Mouse (Mus musculus): Measurements from ENCODE around the gene Adgrl1. TPM values are rescaled to one million over a fixed set of nuclear protein-coding genes. Genes with fewer than 3 reads are reported as not detected.

The Adgrl1 gene
- polyA plus RNA-seq, 1 experiment from 2014 or later, result 16.4 TPM

GRCm38 (mm10) chr8:83876080-83876837, 23.6 kb upstream of the Adgrl1 start:
- peak; percentile 95 for DNase-seq (ENCODE audit: low spot score, missing footprints)
- Histone ChIP-seq H3K4me3 (ENCODE audit: low read depth, low read length) (peak overlapping the region; percentile 70), H3K9ac (ENCODE audit: low read length) (peak overlapping the region; percentile 73), H3K4me2 (peak overlapping the region; percentile 94), H3K9me3 (ENCODE audit: control insufficient read depth, low read length) (no peaks in the 10 kb centered on the region), H3K27ac (ENCODE audit: low read depth, low read length) (peak overlapping the region; percentile 32), H3K4me1 (ENCODE audit: control insufficient read depth, insufficient read depth, low read length) (peaks cover 14% of the 10 kb centered on the region), H3K36me3 (ENCODE audit: control insufficient read depth, insufficient read depth, low read length) (no peaks in the 10 kb centered on the region), H3K27me3 (ENCODE audit: control insufficient read depth, insufficient read depth, low read length) (peaks cover 3% of the 10 kb centered on the region; the same call in 1 of the 2 replicates)
- ATAC-seq (ENCODE audit: low FRiP score), result peak; percentile 22
- under 1% methylated on average over 41 of the region's 41 CpGs for WGBS

- no peaks in the 10 kb centered on the region for H3K9me3 ChIP-seq (ENCODE audit: control insufficient read depth, low read length)
- peak overlapping the region; percentile 94; the same call in 1 of the 2 replicates for H3K4me2 ChIP-seq
- H3K27me3 ChIP-seq (ENCODE audit: control insufficient read depth, insufficient read depth, low read length), result peaks cover 3% of the 10 kb centered on the region; the same call in 1 of the 2 replicates
- H3K4me1 ChIP-seq (ENCODE audit: control insufficient read depth, insufficient read depth, low read length), result peaks cover 14% of the 10 kb centered on the region
- DNase-seq (ENCODE audit: low spot score, missing footprints) (no peak), ATAC-seq (ENCODE audit: low FRiP score) (peak; percentile 16; the same call in 1 of the 2 replicates)
- peak overlapping the region; percentile 73; the same call in 1 of the 2 replicates for H3K9ac ChIP-seq (ENCODE audit: low read length)
- peak overlapping the region; percentile 32 for H3K27ac ChIP-seq (ENCODE audit: low read depth, low read length)
- under 1% methylated on average over 10 of the region's 10 CpGs for WGBS
- peak overlapping the region; percentile 70; the same call in 1 of the 2 replicates for H3K4me3 ChIP-seq (ENCODE audit: low read depth, low read length)
- H3K36me3 ChIP-seq (ENCODE audit: control insufficient read depth, insufficient read depth, low read length), result no peaks in the 10 kb centered on the region
Observed at GRCm38 (mm10) chr8:83876838-83877223, 23.1 kb upstream of the Adgrl1 start.

- 83% methylated on average over 2 of the region's 2 CpGs for WGBS
- DNase-seq (ENCODE audit: low spot score, missing footprints) (no peak), ATAC-seq (ENCODE audit: low FRiP score) (no peak)
- Histone ChIP-seq H3K27ac (ENCODE audit: low read depth, low read length) (no peak overlapping the region), H3K4me2 (no peak overlapping the region), H3K4me1 (ENCODE audit: control insufficient read depth, insufficient read depth, low read length) (no peaks in the 10 kb centered on the region), H3K36me3 (ENCODE audit: control insufficient read depth, insufficient read depth, low read length) (no peaks in the 10 kb centered on the region), H3K9ac (ENCODE audit: low read length) (no peak overlapping the region), H3K9me3 (ENCODE audit: control insufficient read depth, low read length) (no peaks in the 10 kb centered on the region), H3K27me3 (ENCODE audit: control insufficient read depth, insufficient read depth, low read length) (no peaks in the 10 kb centered on the region), H3K4me3 (ENCODE audit: low read depth, low read length) (no peak overlapping the region)
Observed at GRCm38 (mm10) chr8:83888409-83888808, 11.5 kb upstream of the Adgrl1 start.

GRCm38 (mm10) chr8:83892061-83892460, 7.8 kb upstream of the Adgrl1 start:
- DNase-seq (ENCODE audit: low spot score, missing footprints) (no peak), ATAC-seq (ENCODE audit: low FRiP score) (no peak)
- Histone ChIP-seq H3K4me2 (no peak overlapping the region), H3K27ac (ENCODE audit: low read depth, low read length) (no peak overlapping the region), H3K4me3 (ENCODE audit: low read depth, low read length) (no peak overlapping the region), H3K9me3 (ENCODE audit: control insufficient read depth, low read length) (no peaks in the 10 kb centered on the region), H3K4me1 (ENCODE audit: control insufficient read depth, insufficient read depth, low read length) (peaks cover 2% of the 10 kb centered on the region; the same call in 1 of the 2 replicates), H3K27me3 (ENCODE audit: control insufficient read depth, insufficient read depth, low read length) (peaks cover 12% of the 10 kb centered on the region; the same call in 1 of the 2 replicates), H3K9ac (ENCODE audit: low read length) (no peak overlapping the region), H3K36me3 (ENCODE audit: control insufficient read depth, insufficient read depth, low read length) (no peaks in the 10 kb centered on the region)
- WGBS, result 75% methylated on average over 4 of the region's 4 CpGs

GRCm38 (mm10) chr8:83893915-83894314, 6.0 kb upstream of the Adgrl1 start:
- ATAC-seq (ENCODE audit: low FRiP score), result no peak
- no peak overlapping the region for H3K4me2 ChIP-seq
- no peak overlapping the region for H3K27ac ChIP-seq (ENCODE audit: low read depth, low read length)
- H3K9ac ChIP-seq (ENCODE audit: low read length), result no peak overlapping the region
- no peak overlapping the region for H3K4me3 ChIP-seq (ENCODE audit: low read depth, low read length)
- peaks cover 12% of the 10 kb centered on the region; the same call in 1 of the 2 replicates for H3K27me3 ChIP-seq (ENCODE audit: control insufficient read depth, insufficient read depth, low read length)
- H3K9me3 ChIP-seq (ENCODE audit: control insufficient read depth, low read length), result no peaks in the 10 kb centered on the region
- no peaks in the 10 kb centered on the region for H3K36me3 ChIP-seq (ENCODE audit: control insufficient read depth, insufficient read depth, low read length)
- under 1% methylated on average over 5 of the region's 5 CpGs for WGBS
- DNase-seq (ENCODE audit: low spot score, missing footprints), result peak; percentile 95
- peaks cover 9% of the 10 kb centered on the region; the same call in 1 of the 2 replicates for H3K4me1 ChIP-seq (ENCODE audit: control insufficient read depth, insufficient read depth, low read length)

GRCm38 (mm10) chr8:83895894-83896293, 4.0 kb upstream of the Adgrl1 start:
- ATAC-seq (ENCODE audit: low FRiP score) (no peak), DNase-seq (ENCODE audit: low spot score, missing footprints) (peak; percentile 90)
- Histone ChIP-seq H3K9me3 (ENCODE audit: control insufficient read depth, low read length) (no peaks in the 10 kb centered on the region), H3K27ac (ENCODE audit: low read depth, low read length) (no peak overlapping the region), H3K9ac (ENCODE audit: low read length) (no peak overlapping the region), H3K4me2 (no peak overlapping the region), H3K4me3 (ENCODE audit: low read depth, low read length) (no peak overlapping the region), H3K36me3 (ENCODE audit: control insufficient read depth, insufficient read depth, low read length) (no peaks in the 10 kb centered on the region), H3K27me3 (ENCODE audit: control insufficient read depth, insufficient read depth, low read length) (peaks cover 12% of the 10 kb centered on the region; the same call in 1 of the 2 replicates), H3K4me1 (ENCODE audit: control insufficient read depth, insufficient read depth, low read length) (peaks cover 9% of the 10 kb centered on the region; the same call in 1 of the 2 replicates)
- 1% methylated on average over 5 of the region's 5 CpGs for WGBS

- no peak overlapping the region for H3K4me2 ChIP-seq
- H3K36me3 ChIP-seq (ENCODE audit: control insufficient read depth, insufficient read depth, low read length), result no peaks in the 10 kb centered on the region
- ATAC-seq (ENCODE audit: low FRiP score) (no peak), DNase-seq (ENCODE audit: low spot score, missing footprints) (peak; percentile 75)
- 86% methylated on average over 7 of the region's 7 CpGs for WGBS
- H3K4me1 ChIP-seq (ENCODE audit: control insufficient read depth, insufficient read depth, low read length), result peaks cover 9% of the 10 kb centered on the region; the same call in 1 of the 2 replicates
- no peaks in the 10 kb centered on the region for H3K9me3 ChIP-seq (ENCODE audit: control insufficient read depth, low read length)
- H3K9ac ChIP-seq (ENCODE audit: low read length), result no peak overlapping the region
- H3K27ac ChIP-seq (ENCODE audit: low read depth, low read length), result no peak overlapping the region
- no peak overlapping the region for H3K4me3 ChIP-seq (ENCODE audit: low read depth, low read length)
- H3K27me3 ChIP-seq (ENCODE audit: control insufficient read depth, insufficient read depth, low read length), result peaks cover 12% of the 10 kb centered on the region; the same call in 1 of the 2 replicates
Observed at GRCm38 (mm10) chr8:83896461-83896860, 3.4 kb upstream of the Adgrl1 start.

- H3K4me3 ChIP-seq (ENCODE audit: low read depth, low read length), result peak overlapping the region; percentile 18
- DNase-seq (ENCODE audit: low spot score, missing footprints), result peak; percentile 97
- no peaks in the 10 kb centered on the region for H3K36me3 ChIP-seq (ENCODE audit: control insufficient read depth, insufficient read depth, low read length)
- H3K27ac ChIP-seq (ENCODE audit: low read depth, low read length), result no peak overlapping the region
- H3K27me3 ChIP-seq (ENCODE audit: control insufficient read depth, insufficient read depth, low read length), result peaks cover 12% of the 10 kb centered on the region; the same call in 1 of the 2 replicates
- 2% methylated on average over 26 of the region's 26 CpGs for WGBS
- H3K9ac ChIP-seq (ENCODE audit: low read length), result peak overlapping the region; percentile 25; the same call in 1 of the 2 replicates
- no peak for ATAC-seq (ENCODE audit: low FRiP score)
- peaks cover 17% of the 10 kb centered on the region for H3K4me1 ChIP-seq (ENCODE audit: control insufficient read depth, insufficient read depth, low read length)
- H3K9me3 ChIP-seq (ENCODE audit: control insufficient read depth, low read length), result no peaks in the 10 kb centered on the region
- H3K4me2 ChIP-seq, result peak overlapping the region; percentile 41
Observed at GRCm38 (mm10) chr8:83897211-83897610, 2.7 kb upstream of the Adgrl1 start.

GRCm38 (mm10) chr8:83898456-83898855, 1.4 kb upstream of the Adgrl1 start:
- Histone ChIP-seq H3K27me3 (ENCODE audit: control insufficient read depth, insufficient read depth, low read length) (peaks cover 12% of the 10 kb centered on the region; the same call in 1 of the 2 replicates), H3K4me1 (ENCODE audit: control insufficient read depth, insufficient read depth, low read length) (peaks cover 28% of the 10 kb centered on the region), H3K27ac (ENCODE audit: low read depth, low read length) (no peak overlapping the region; the same call in 1 of the 2 replicates), H3K4me3 (ENCODE audit: low read depth, low read length) (peak overlapping the region; percentile 79), H3K4me2 (peak overlapping the region; percentile 85), H3K36me3 (ENCODE audit: control insufficient read depth, insufficient read depth, low read length) (no peaks in the 10 kb centered on the region), H3K9me3 (ENCODE audit: control insufficient read depth, low read length) (no peaks in the 10 kb centered on the region), H3K9ac (ENCODE audit: low read length) (peak overlapping the region; percentile 82; the same call in 1 of the 2 replicates)
- ATAC-seq (ENCODE audit: low FRiP score) (no peak), DNase-seq (ENCODE audit: low spot score, missing footprints) (no peak)
- WGBS, result 5% methylated on average over 10 of the region's 10 CpGs

All from midbrain, embryonic 11.5 days (tissue).